Mouse (Mus musculus): ENCODE measurements at regions not wholly inside any gene's neighbourhood (a gene's known extent, or its start where the extent isn't known, plus 50 kb on each side); places are given as distances from the start of the nearest gene placed in this dataset.

GRCm38 (mm10) chr5:97296213-97296612 is 96.0 kb downstream of the Naa11 start:
- DNase-seq (ENCODE audit: low spot score) (no peak), ATAC-seq (ENCODE audit: low FRiP score, low read depth) (no peak)
- H3K4me2 ChIP-seq (replicated peaks; ENCODE audit: low read depth, low read length, severe bottlenecking) = no peak overlapping the region
- no peaks in the 10 kb centered on the region for H3K27me3 ChIP-seq (ENCODE audit: control insufficient read depth, insufficient read depth, low read length)
- H3K9me3 ChIP-seq (ENCODE audit: control insufficient read depth, low read length) = no peaks in the 10 kb centered on the region
- no peak overlapping the region for H3K9ac ChIP-seq (ENCODE audit: low read depth, low read length, severe bottlenecking)
- 79% methylated on average over 3 of the region's 3 CpGs for WGBS
- no peak overlapping the region for H3K4me3 ChIP-seq (replicated peaks; ENCODE audit: low read length)
- H3K36me3 ChIP-seq (ENCODE audit: control insufficient read depth, insufficient read depth, low read length) = no peaks in the 10 kb centered on the region
- H3K4me1 ChIP-seq (ENCODE audit: control insufficient read depth, insufficient read depth, low read length) = no peaks in the 10 kb centered on the region
- TF ChIP-seq POLR2A (IDR thresholded peaks at IDR 0.05; ENCODE audit: borderline replicate concordance, extremely low read depth, insufficient read depth, insufficient read length) = no peak
- H3K27ac ChIP-seq (replicated peaks; ENCODE audit: low read depth, low read length) = no peak overlapping the region

GRCm38 (mm10) chr5:97290166-97290681 is 102.0 kb downstream of the Naa11 start:
- Histone ChIP-seq H3K27me3 (ENCODE audit: control insufficient read depth, insufficient read depth, low read length) (no peaks in the 10 kb centered on the region), H3K4me2 (replicated peaks; ENCODE audit: low read depth, low read length, severe bottlenecking) (no peak overlapping the region), H3K4me3 (replicated peaks; ENCODE audit: low read length) (no peak overlapping the region), H3K4me1 (ENCODE audit: control insufficient read depth, insufficient read depth, low read length) (no peaks in the 10 kb centered on the region), H3K36me3 (ENCODE audit: control insufficient read depth, insufficient read depth, low read length) (no peaks in the 10 kb centered on the region), H3K27ac (replicated peaks; ENCODE audit: low read depth, low read length) (no peak overlapping the region), H3K9me3 (ENCODE audit: control insufficient read depth, low read length) (no peaks in the 10 kb centered on the region), H3K9ac (ENCODE audit: low read depth, low read length, severe bottlenecking) (no peak overlapping the region)
- ATAC-seq (ENCODE audit: low FRiP score, low read depth) (no peak), DNase-seq (ENCODE audit: low spot score) (no peak)
- TF ChIP-seq POLR2A (IDR thresholded peaks at IDR 0.05; ENCODE audit: borderline replicate concordance, extremely low read depth, insufficient read depth, insufficient read length) = no peak
- 55% methylated on average over 2 of the region's 2 CpGs for WGBS

DNA sequence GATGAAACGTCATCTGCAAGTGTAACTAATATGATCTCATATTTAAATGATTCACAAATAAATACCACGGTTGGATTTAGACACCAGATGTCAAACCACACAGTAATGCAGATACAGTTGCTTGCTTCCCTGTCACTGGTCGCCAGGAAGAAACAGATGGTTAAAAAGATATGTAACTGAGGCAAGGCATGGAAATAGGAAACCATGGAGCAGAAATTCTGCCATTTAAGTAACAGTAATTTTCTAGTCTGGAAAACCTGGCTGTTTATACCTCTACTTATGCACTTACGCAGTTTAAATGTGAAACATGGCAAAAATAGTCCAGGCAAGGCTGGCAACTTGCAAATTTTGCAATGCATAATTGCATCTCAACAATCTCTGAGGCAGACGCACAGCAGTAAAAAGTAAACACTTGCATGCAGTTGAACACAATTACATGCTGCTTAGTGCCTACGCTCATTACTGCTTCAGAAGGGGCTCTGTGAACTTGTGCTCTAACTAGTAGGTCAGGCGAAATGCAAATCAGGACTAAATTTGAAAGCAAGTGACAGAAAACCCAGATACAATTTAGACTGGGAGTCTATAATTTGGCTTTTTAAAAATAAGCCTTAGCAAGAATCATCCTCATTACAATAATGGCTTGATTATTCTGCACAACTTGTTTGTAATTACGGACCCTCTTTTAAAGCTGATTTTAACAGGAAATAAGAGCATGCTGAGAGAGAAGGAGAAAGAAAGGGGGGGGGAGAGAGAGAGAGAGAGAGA is 102.6 kb downstream of the Naa11 start:
- H3K4me2 ChIP-seq (replicated peaks; ENCODE audit: low read depth, low read length, severe bottlenecking) = no peak overlapping the region
- no peak for ATAC-seq (ENCODE audit: low FRiP score, low read depth)

DNA sequence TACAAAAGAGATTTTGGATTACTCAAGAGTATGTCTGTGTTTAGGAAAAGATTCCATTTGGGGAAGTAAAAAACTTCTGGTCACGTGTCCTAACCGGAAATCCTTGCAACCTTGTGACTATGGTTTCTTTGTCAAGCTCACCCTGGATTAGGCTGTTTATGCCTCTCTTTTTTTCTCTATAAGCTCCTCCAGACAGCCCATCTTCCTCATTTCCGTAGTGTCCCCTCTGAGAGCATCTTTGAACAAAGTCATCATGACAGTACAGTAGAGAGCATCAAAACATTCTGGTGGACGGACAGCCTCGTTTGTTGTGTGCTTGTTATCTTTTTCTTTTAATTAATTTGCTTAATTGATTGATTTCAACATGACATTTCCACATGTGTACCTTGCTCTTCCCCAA is 112.7 kb downstream of the Naa11 start:
- TF ChIP-seq POLR2A (IDR thresholded peaks at IDR 0.05; ENCODE audit: borderline replicate concordance, extremely low read depth, insufficient read depth, insufficient read length) = no peak
- H3K4me1 ChIP-seq (ENCODE audit: control insufficient read depth, insufficient read depth, low read length) = no peaks in the 10 kb centered on the region
- H3K4me2 ChIP-seq (replicated peaks; ENCODE audit: low read depth, low read length, severe bottlenecking) = no peak overlapping the region
- no peak overlapping the region for H3K9ac ChIP-seq (ENCODE audit: low read depth, low read length, severe bottlenecking)
- 83% methylated on average over 5 of the region's 5 CpGs for WGBS
- H3K9me3 ChIP-seq (ENCODE audit: control insufficient read depth, low read length) = no peaks in the 10 kb centered on the region
- H3K27ac ChIP-seq (replicated peaks; ENCODE audit: low read depth, low read length) = no peak overlapping the region
- no peaks in the 10 kb centered on the region for H3K36me3 ChIP-seq (ENCODE audit: control insufficient read depth, insufficient read depth, low read length)
- no peak overlapping the region for H3K4me3 ChIP-seq (replicated peaks; ENCODE audit: low read length)
- ATAC-seq (ENCODE audit: low FRiP score, low read depth) (no peak), DNase-seq (ENCODE audit: low spot score) (no peak)
- no peaks in the 10 kb centered on the region for H3K27me3 ChIP-seq (ENCODE audit: control insufficient read depth, insufficient read depth, low read length)

More for the DNA sequence above, 102.6 kb downstream of the Naa11 start:
- Histone ChIP-seq H3K9me3 (ENCODE audit: control insufficient read depth, low read length) (no peaks in the 10 kb centered on the region), H3K27me3 (ENCODE audit: control insufficient read depth, insufficient read depth, low read length) (no peaks in the 10 kb centered on the region), H3K4me1 (ENCODE audit: control insufficient read depth, insufficient read depth, low read length) (no peaks in the 10 kb centered on the region), H3K4me3 (replicated peaks; ENCODE audit: low read length) (no peak overlapping the region), H3K36me3 (ENCODE audit: control insufficient read depth, insufficient read depth, low read length) (no peaks in the 10 kb centered on the region), H3K9ac (ENCODE audit: low read depth, low read length, severe bottlenecking) (no peak overlapping the region), H3K27ac (replicated peaks; ENCODE audit: low read depth, low read length) (no peak overlapping the region)
- DNase-seq (ENCODE audit: low spot score) = no peak
- WGBS = 54% methylated on average over 8 of the region's 8 CpGs
- no peak for TF ChIP-seq POLR2A (IDR thresholded peaks at IDR 0.05; ENCODE audit: borderline replicate concordance, extremely low read depth, insufficient read depth, insufficient read length)

DNA sequence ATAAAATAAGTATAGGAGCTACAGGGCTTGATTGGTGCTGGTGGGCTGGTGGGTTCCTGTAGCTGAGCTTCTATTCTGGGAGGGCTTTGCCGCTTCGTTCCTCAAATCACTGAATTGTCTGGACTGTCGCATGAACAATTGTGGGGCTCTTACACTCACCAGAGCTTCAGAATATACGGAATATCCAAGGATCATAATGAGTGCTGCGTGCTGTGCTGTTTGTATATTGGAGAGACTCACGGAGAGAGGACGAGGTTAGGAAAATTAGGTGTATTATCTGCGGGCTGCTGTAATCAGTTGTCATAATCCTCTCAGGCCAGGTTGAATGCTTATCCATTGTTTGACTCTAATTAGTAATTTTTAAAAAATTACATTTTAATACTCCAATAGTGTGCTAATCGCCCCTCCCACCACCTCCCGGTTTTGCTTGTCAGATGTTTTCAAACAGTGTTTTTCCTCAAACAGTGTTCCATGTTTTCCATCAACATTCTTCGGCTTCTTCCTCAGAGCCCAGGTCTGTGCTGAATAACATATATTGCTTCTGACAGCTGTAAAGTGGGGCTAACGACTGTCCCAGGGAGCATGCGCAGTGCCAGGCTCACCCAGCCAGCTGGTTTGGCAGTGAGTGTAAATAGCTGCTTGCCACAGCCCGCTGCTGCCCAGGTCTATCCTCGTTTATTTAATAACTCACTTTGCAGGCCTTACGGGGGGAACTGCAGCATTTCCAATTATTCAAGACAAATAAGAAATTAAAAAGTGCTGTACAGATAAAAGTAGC is 114.2 kb downstream of the Naa11 start:
- 59% methylated on average over 16 of the region's 16 CpGs for WGBS
- DNase-seq (ENCODE audit: low spot score) = no peak
- Histone ChIP-seq H3K4me1 (ENCODE audit: control insufficient read depth, insufficient read depth, low read length) (no peaks in the 10 kb centered on the region), H3K36me3 (ENCODE audit: control insufficient read depth, insufficient read depth, low read length) (no peaks in the 10 kb centered on the region), H3K9ac (ENCODE audit: low read depth, low read length, severe bottlenecking) (no peak overlapping the region), H3K4me3 (replicated peaks; ENCODE audit: low read length) (no peak overlapping the region), H3K4me2 (replicated peaks; ENCODE audit: low read depth, low read length, severe bottlenecking) (no peak overlapping the region; the same call in 1 of the 2 replicates), H3K27me3 (ENCODE audit: control insufficient read depth, insufficient read depth, low read length) (no peaks in the 10 kb centered on the region), H3K9me3 (ENCODE audit: control insufficient read depth, low read length) (no peaks in the 10 kb centered on the region), H3K27ac (replicated peaks; ENCODE audit: low read depth, low read length) (no peak overlapping the region)
- TF ChIP-seq POLR2A (IDR thresholded peaks at IDR 0.05; ENCODE audit: borderline replicate concordance, extremely low read depth, insufficient read depth, insufficient read length) = no peak
- ATAC-seq (ENCODE audit: low FRiP score, low read depth) = no peak
